Mouse (Mus musculus) frontal cortex, postnatal 25 days (tissue): ENCODE data around the gene Rbm33.
A peak's percentile ranks its signal among the peaks of the same experiment; 100 is the strongest.

Experiments used
- DNase-seq, 2 experiments: peaks; one replicate each; pipeline ENCODE4 v3.0.0; 2022; ENCODE audit warnings: low spot score in 2 of 2

The Rbm33 gene

DNA sequence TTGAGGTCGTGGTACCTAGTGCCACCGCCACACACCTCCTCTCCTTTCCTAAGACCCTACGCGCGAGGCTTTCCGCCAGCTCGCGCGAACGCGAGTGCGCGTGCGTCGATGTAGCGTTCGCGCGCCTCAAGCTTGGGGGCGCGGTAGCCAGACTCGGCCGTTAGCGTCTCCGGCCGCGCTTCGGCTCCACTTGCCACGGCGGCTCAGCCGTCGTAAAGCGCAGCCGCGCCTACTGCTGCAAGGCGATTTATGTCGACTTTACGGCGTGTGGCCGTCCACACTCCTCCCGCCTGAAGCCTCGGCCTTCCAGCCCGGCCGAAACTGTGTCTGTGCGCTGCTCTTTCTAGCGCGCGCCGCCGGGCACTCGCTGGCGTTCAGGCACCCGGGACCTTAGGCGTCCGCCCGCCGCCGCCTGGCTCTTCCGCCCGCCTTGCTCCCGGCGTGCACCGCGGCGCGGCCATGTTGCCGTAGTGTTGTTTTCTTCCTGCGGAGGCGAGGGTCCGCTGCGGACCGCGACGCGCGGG lies at the start of gene Rbm33:
Gene Rbm33, plus strand, starts transcription at position 400 of the 524 bp plus-strand sequence.
- peak; percentile 73 to 76 for DNase-seq

DNA sequence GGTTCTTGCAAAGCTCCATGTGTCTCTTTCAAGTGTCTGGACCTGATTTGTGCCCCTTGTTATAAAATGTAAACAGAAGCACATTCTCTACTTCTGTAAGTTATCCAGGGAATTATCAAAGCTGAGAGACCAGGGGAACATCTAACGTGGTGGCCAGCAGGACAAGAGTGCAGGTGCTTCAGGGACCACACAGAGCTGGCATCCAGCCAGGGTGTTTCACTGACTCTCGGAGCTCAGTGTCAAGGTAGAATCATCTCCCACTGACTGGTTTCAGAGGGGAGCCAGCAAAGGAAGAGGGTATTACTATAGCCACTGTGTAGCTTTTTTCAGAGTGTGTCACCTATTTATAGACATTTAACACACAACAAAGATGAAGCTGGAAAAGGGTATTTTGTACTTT lies 49.3 kb upstream of the Rbm33 start:
- DNase-seq, result no peak

DNA sequence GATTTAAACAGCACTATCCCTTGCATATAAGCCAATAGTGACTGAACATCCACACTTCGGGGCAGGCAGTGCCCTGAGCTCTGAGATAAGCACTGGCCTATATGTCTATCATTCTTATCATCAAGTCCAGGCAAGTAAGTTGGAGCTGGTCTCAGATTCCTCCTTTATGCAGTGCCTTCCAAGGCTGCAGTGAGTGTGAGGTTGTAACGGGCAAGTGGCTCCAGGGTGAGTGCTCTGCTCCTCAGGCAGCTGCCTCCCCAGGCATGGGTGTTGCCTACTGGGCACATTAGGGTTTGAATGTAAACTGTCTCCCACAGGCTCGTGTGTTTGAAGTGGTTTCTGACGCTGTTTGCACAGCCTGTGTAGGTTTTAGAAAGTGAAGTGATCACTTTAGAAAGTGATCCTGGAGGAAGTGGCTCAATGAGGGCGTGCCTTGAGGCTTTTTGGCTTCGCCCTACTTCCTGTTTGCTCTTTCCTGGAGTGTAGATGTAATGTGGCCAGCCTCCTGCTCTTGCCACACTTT lies 47.4 kb upstream of the Rbm33 start:
- DNase-seq, result no peak

DNA sequence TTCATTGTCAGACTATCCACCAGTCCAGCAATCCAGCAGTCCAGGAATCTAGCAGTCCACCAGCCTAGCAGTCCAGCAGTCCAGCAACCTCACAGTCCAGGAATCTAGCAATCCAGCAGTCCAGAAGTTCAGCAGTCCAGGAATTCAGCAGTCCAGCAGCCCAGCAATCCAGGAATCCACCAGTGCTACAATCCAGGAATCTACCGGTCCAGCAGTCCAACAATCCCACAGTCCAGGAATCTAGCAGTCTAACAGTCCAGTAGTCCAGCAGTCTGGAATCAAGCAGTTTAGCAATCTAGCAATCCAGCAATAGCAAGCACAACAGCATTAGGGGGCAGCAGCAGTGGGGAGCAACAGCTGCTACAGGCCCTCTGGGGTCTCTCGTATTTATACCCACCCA lies 44.1 kb upstream of the Rbm33 start:
- no peak for DNase-seq

DNA sequence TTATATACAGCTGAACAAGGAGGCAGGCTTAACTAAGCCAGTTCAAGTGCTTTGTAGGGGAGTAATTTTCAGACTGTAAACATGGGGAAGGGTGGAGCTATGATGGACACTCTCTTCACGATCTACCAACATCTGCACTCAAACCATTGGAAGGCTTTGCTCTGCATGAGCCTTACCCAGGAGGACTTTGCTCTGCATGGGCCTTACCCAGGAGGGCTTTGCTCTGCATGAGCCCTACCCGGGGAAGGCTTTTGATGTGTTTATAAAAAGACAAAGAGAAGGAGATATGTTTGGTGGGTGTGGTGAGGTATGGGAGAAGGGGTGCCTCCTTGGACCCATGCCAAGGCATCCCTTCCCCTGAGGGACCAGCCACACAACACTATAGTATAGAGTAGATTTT lies 39.6 kb upstream of the Rbm33 start:
- no peak for DNase-seq

DNA sequence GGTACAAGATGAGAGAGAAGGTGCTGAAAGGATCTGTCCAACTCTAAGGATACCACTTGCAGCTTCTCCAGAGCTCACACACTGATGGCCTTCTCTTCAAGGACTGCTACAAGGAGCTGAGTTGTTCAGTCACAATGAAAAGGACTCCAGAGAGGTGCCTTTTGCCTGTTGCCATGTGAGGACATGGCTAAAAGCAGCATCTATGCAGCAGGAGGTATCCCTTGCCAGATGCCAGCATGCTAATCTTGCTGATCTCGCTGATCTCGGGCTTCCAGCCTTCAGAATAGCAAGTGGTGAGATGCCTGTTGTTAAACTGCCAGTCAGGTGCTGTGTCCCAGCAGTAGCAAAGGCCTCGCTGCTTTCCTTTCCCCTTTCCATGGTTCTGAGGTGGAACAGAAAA lies 27.8 kb upstream of the Rbm33 start:
- DNase-seq, result no peak

DNA sequence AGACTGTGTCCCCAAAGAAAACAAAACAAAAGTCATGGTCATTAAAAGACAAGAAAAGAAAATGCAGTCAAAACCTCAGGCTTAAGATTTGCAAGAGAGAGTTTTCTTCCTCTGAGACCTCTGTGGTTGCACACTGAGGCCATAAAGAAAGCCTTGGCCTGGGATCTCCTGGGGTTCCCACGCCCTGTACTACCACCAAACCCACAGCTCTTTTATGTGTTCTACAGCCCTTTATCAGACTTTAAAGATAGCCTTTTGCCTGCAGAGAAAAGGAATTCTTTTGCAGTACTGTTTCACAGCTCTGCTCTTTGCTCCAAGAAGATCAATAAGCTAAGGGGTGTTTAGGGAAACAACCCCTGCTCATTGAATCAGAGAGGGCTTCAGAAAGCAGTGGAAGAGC lies 26.3 kb upstream of the Rbm33 start:
- DNase-seq, result no peak

DNA sequence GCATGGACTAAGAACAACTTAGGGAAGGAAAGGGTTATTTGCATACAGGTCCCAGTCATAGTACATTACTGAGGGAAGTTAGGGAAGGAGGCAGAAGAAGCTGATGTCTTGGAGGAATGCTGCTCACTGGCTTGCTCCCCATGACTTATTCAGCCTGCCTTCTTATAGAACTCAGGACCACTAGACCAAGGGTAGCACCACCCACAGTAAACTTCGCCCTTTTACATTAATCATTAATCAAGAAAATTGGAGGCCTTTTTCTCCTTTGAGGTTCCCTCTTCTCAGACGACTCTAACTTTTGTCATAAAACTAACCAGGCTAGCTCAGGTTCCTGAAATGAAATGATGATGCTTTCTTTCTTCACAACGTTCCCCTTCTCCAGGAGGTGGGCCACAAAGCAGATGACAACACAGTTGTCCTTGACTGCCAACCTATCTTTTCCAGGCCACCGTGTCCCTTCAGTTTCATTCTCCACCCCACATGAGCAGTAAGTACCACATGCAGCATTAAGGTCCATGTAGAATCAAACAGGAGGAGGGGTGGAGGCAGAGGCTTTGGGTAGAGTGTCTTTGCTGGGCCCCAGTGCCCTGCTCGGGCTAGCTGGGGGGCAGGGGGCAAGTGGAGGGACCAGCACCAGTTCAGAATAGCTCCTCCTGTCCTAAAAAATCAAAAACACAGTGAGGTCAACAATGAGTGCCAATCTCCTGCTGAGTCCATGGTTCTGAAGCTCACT lies 25.6 kb upstream of the Rbm33 start:
- DNase-seq, result no peak

DNA sequence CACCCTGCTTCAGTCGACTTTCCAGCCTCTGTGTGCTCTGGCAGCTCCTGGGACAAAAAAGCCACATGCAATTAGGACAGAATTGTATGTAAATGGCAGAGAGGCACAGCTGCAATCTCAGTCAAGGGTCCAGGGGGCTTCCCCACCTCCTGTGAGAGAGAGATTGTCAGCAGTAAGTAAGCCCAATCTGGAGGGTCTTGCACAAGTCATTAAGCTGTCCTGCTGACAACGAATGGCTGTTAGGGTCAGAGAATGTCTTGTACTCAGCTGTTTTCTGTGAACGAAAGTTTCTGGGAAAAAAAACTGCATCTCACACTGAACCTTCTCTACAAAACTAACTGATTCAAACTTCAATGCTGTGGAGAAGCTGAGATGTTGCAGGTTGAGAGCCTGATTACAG lies 24.6 kb upstream of the Rbm33 start:
- no peak for DNase-seq

DNA sequence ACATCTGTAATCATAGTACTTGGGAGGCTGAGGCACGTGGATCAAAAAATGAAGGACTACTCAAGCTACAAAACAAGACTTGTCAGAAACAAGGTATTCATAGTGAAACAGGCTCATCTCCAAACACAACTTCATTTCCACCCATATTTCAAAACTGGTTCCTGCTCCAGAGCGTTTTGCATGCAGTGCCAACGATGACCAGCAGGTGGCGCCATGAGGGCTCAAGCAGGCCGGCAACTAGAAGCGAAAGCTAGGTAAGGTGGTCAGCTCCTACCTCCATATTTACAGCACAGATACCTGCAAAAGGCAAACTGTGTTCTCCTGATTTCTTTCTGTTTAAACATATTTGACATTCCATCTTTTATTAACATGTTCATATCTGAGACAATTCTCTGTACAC lies 22.9 kb upstream of the Rbm33 start:
- peak; percentile 81 to 88 for DNase-seq

DNA sequence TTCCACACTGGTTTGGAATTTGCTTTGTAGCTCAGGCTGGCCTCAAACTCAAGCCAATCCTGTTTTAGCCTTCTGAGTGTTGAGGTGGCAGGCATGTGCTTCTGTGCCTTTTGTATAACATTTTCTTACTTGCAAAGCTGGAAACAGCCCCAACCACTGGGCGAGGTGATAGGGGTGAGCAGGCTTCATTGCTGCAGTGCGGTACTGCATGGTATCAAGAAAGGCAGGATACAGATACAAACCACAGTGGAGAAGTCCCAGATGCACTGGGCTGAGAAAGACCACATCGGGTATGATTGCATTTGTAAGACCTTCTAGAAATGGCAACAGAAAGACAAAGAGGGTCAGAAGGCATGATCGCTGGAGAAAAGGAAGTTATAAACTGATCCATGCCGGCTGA lies 18.8 kb upstream of the Rbm33 start:
- no peak for DNase-seq

DNA sequence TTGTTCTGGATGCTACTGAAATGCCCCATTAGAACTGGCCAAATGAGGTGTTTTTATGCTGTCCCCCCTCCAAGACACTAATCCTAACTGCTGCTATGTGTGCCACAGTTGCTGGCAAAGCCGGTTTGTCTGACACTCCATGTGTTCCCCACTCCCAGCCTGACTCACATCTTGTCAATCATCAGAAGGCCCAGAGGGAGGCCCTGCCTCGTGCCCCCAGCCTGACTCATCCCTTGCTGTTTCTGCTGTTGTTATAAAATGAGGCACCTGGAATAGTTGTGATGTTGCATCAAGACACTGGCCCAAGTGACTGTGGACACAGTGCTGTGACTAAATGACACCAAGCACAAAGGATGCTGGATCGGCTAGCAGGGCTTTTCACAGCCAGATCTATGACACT lies 18.2 kb upstream of the Rbm33 start:
- no peak for DNase-seq

DNA sequence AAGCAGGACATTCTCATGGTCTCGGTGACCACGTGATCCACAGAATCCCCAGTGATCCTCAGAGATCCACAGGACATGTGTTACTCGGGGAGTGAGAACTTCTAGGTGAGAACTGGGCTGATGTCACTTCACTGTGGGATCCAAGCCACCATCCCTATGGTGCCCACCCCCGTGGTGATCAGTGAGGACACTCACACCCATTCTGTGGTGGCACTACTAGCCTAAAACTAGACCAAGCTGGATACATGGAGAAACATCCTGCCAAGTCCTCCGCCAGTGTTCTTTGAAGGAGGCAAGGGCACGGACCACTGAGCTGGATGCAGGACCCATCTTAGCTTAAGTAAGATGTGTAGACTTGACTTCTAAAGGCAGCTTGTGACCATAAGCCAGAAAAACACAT lies 17.6 kb upstream of the Rbm33 start:
- no peak for DNase-seq

DNA sequence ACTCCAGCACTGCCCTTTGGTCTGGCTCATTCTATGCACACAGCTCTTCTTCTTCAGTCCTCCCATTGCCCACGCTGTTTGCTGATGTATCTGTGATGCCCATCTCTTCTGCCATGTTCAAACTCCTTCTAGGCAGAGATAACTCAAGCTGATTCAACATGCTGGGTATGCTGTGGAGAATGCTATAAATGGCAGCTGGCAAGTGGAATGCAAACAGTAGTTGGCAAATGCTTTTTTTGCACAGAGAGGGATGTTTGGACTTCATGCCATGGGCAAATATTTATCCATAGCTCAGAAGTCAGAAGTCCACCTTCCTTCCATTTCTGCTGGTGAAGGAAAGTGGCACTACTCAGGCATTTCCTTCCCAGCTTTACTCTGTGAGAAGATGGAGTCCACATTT lies 14.2 kb upstream of the Rbm33 start:
- no peak for DNase-seq

DNA sequence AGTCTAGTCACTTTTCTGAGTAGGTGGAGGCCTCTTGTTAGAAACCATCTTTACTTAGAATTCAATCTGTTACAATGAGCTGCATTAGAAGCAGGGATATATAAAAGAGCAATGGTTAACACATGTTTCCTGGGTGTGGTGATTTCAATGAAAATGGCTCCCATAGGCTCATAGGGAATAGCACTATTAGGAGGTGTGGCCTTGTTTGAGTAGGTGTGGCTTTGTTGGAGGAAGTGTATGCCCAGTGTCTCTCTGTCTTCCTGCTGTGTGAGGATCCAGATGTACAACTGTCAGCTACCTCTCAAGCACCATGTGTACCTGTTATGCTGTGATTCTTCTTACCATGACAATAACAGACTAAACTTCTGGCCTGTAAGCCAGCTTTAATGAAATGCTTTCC lies 12.4 kb upstream of the Rbm33 start:
- no peak for DNase-seq

DNA sequence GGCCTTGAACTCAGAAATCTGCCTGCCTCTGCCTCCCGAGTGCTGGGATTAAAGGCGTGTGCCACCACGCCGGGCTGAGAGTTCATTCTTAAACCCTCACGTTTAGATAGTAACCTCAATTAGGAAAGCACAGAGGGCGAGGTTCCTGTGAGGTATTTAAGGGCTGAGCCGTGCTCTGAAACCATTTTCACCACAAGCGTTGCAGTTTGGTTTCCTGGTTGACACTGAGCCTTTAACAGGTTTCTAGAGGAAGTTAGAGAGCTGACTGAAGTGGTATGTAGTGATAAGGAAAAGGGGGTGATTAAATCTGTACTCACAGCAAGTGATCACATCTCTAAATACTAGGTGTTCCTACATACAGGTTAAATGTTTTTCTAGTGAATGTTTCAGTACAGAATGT lies 1.4 kb upstream of the Rbm33 start:
- DNase-seq, result no peak

DNA sequence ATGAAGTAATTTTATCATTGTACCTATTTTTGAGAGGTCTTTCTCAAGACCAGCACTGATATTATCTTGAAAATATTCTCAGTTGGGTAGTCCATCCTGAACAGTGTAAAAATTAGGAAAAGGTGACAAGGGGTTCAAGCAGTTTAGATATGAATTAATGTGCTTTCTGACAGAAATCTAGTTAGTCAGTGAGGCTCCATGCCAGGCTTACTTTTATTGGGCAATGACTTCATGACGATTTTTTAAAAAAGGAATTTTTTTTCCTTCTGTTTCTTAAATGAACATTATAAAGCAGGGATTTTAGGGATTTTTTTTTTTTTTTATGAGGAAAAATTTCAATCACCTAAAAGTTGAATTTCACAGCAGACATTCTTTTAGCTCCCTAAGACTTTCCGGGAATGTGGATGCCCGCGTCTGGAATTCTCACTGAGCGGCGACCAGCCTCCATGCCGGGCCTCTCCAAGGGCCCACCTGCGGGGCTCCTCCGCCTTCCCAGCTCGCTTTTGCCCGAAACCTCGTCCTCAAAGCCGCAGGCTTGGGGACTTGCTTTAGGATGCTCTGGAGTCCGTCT lies 685 bp upstream of the Rbm33 start:
- no peak for DNase-seq

DNA sequence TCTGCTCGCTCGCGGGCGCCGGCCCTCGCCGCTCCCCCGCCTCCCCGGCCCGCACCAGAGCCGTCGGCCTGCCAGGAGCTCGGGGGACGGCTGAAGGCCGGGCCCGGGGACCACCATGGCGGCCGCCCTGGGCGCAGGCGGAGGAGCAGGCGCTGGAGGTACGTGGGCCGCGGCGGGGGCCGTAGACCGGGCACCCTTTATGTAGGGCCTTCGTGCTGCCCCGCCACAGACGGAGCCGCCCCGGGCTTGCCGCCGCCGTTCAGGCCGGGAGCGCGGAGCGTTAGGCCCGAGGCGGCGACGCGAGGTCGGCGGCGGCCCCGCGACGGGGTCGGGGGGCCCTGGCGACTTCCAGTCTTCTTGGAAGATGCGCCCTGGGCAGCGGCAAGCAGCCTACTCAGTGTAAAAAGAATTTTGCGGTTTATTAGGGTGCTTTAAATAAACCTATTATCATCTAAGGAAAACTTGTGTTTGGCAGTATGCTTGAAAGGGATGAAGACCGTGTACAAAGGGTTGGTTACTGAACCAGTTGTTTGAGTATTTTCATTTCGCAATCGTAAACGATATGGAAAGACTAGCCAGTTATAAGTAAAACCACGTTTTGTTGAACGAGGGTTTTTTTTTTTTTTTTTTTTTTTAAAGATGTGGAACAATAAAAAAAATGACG lies 464 bp downstream of the Rbm33 start:
- DNase-seq, result no peak

DNA sequence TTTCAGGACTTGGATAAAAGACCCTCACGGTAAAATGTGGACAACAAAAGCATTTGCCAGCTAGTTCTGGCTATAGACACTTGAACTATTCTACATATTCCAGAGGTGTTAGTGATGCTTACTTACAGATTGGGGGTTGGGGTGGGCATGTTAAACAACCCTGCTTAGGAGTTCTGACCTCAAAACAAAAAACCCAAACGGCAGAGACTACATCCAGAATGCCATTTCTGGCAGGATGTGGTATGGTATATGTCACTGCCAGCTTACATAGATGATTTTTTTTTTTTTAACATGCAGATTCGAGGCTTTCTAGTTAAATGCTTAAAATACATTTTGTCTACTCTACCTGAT lies 971 bp downstream of the Rbm33 start:
- DNase-seq, result no peak

DNA sequence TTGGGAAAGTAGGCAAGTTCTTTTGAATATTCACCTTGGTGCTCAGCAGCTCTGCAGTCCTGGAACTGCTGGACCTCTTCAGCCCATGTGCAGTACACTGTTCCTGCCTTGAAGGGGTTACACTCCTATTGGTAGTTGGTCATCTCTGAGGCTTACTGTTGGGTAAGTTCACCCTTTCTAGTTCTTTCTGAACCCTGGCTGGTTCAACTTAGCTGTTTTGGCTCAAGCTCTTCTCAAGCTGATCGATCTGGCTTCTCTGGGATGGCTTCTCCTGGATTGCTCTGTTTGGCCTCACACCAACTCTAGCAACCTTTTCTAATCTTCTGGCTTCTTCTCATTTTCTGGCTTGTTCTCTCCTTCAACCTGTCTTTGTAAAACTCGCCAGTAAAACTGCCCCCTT lies 1.8 kb downstream of the Rbm33 start:
- DNase-seq, result no peak

DNA sequence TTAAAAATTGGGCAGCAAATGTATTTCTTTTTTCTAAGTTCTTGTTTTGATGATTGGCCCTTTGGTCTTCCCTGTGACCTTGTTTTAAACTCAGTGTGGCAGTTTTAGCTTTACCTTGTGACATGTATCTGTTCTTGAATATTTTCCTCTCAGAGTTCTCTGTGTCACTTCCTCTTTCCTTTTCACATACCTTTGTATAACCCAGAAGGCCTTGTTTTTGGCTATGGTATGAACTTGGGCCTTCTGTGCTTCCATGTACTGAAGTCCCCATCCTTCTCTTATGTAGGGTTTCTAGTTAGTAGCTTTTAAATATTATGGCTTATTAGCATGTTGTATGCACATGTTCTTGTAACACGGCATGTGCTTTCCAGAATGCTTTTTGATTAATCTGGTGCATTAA lies 4.8 kb downstream of the Rbm33 start:
- DNase-seq, result no peak

DNA sequence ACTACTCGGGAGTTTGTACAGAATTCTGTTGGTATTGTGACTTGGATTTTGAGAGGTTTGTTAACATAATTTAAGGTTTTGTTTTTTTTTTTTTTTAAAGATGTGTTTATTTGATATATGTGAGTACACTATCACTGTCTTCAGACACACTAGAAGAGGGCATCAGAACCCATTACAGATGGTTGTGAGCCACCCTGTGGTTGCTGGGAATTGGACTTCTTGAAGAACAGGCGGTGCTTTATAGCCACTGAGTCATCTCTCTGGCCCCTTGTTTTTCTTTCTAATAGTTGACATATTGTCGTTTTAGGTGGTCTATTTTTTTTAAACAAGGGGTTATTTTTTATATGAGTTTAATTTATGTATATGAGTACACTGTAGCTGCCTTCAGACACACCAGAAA lies 5.3 kb downstream of the Rbm33 start:
- no peak for DNase-seq

DNA sequence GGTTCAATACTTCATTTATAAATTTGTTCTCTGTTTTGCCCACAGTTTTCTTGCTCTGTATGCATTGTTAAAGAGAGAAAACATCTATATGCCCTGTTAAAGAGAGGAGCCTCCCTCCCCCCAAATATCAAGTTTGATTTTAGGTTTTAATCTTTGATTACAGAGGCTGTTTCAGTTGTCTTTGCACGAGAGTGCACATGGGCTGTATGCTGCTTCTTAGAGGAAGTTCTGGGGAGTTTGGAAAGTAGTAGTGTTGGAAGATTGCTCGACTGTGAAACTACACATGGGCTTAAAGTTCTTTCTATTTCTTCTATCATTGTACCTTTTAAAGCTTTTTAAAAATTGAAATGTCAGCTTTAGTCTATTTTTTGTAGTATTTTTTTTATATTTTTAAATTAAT lies 6.9 kb downstream of the Rbm33 start:
- DNase-seq, result no peak
